Mouse (Mus musculus): ENCODE data around the gene Efcab12.

The Efcab12 gene

GRCm38 (mm10) chr6:115791842-115792686 is 46.1 kb downstream of the Efcab12 start:
- DNase-seq (ENCODE audit: low read depth, low spot score), result no peak

GRCm38 (mm10) chr6:115791016-115791415 is 47.2 kb downstream of the Efcab12 start:
- no peak for DNase-seq (ENCODE audit: low read depth, low spot score)

DNA sequence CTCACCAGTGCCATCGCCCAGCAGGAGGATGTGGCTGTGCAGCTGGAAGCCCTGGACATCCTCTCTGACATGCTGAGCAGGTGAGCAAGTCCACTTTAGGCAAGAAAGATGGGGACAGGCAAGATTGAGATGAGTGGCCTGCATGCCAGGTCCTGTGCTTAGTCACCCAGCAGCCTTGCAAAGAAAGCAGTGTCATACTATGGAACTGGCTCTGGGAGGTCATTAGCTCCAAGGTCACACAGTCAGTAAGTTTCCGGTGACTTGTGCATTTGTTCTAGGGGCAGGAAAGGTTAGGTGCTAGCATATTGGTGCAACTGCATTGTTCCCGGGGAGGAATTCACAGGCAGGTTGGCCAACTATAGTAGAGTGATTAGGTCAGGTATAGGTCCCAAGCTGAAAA is 55.4 kb downstream of the Efcab12 start:
- DNase-seq (ENCODE audit: low read depth, low spot score), result no peak

DNA sequence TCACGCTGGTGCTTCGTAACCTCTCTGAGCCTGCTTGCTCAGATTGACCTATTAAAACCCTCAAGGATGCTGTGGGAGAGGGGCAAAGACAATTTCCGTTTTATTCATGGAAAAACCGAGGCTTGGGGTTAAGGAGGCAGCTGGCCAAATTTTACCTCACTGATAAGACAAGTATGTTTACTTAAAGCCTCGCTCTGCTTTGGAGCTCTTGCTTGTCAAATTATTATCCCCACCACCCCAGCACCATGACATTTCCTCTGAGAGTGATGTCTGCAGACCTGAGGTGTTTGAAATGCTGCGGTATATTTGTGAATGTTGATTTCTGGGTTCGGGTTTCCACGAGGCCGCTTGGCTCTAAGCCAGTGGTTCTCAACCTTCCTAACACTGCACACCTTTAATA is 61.8 kb downstream of the Efcab12 start:
- no peak for DNase-seq (ENCODE audit: low read depth, low spot score)

DNA sequence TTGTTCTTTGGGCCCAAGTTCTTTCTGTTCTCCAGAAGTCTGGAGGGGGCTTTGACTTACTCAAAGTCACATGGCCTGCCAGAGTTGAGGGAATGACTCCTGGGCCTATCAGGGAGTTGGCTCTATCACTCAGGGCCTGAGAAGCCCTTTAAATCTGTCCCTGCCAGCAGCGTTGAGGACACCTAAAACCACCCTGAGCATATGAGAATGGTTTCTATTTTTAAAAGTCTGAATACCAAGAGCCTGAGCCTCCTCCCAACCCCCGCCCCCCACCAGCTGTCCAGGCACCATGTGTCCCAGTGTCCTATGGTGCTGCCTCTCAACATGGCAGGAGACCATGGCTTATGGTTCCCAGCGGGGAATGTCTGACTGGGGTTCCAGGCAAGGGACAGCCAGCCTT is 62.4 kb downstream of the Efcab12 start:
- no peak for DNase-seq (ENCODE audit: low read depth, low spot score)

GRCm38 (mm10) chr6:115774501-115774921 is 63.7 kb downstream of the Efcab12 start, which contains the start of gene Cand2:
Cand2 (plus strand) TSS chr6:115774538.
- DNase-seq (ENCODE audit: low read depth, low spot score), result no peak

DNA sequence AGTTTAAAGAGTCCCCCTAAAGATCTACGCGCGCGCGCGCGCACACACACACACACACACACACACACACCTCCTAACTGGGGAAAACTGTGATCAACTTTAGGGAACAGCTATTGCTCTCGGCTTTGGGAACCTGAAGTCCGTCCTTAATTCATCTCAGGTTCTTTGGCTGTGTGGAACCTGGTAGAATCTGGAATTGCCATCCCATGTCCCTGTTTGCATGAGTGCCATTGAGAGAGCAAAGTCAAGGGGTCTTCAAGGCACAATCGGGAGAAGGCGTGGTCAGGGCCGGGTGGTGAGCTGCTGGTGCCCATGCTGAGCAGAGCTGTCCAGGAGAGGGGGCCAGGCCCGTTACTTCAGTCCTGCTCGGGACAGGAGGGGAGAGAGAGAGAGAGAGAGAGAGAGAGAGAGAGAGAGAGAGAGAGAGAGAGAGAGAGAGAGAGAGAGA is 64.2 kb downstream of the Efcab12 start:
- no peak for DNase-seq (ENCODE audit: low read depth, low spot score)

GRCm38 (mm10) chr6:115772604-115773003 is 65.6 kb downstream of the Efcab12 start:
- no peak for DNase-seq (ENCODE audit: low read depth, low spot score)

- DNase-seq (ENCODE audit: low read depth, low spot score), result no peak
Measured at GRCm38 (mm10) chr6:115772201-115772600, 66.0 kb downstream of the Efcab12 start.

DNA sequence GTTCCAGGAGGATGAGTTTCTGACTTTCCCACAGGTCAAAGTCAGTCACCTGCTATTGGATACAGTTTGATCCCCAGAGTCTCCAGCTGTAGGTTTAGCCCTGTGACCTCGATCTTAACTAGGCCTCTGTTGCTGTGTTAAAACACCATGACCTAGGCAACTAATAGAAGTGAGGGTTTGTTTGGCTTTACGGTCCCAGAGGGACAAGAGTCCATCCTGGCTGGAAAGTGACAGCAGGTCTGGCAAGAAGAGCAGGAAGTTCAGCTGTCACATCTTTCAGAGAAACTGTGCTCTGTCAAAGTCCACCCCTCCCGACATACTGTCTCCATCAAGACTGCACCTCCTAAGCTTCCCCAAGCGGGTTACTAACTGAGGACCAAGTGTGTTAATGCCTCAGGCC is 67.4 kb downstream of the Efcab12 start:
- DNase-seq (ENCODE audit: low read depth, low spot score), result no peak

- DNase-seq (ENCODE audit: low read depth, low spot score), result no peak
Measured at GRCm38 (mm10) chr6:115770059-115770670, 68.0 kb downstream of the Efcab12 start.

- no peak for DNase-seq (ENCODE audit: low read depth, low spot score)
Measured at GRCm38 (mm10) chr6:115768207-115768606, 70.0 kb downstream of the Efcab12 start.

DNA sequence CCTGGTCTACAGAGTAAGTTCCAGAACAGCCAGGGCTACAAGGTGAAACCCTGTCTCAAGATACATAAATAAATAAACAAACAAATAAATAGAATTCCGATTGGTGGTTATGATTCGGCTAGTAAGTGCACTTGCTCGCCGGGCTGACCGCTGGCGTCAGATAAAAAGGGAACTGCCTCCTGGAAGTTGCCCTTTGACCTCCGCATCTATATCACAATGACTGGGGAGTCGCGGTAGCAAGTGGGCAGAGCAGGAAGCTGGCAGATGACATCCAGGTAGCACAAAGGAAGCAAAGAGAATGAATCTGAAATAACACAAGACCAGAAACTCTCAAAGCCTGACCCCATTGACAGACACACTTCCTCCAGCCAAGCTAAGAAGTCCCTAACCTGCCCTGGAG is 70.9 kb downstream of the Efcab12 start:
- no peak for DNase-seq (ENCODE audit: low read depth, low spot score)

GRCm38 (mm10) chr6:115764179-115764578 is 74.0 kb downstream of the Efcab12 start:
- DNase-seq (ENCODE audit: low read depth, low spot score), result peak; percentile 83

DNA sequence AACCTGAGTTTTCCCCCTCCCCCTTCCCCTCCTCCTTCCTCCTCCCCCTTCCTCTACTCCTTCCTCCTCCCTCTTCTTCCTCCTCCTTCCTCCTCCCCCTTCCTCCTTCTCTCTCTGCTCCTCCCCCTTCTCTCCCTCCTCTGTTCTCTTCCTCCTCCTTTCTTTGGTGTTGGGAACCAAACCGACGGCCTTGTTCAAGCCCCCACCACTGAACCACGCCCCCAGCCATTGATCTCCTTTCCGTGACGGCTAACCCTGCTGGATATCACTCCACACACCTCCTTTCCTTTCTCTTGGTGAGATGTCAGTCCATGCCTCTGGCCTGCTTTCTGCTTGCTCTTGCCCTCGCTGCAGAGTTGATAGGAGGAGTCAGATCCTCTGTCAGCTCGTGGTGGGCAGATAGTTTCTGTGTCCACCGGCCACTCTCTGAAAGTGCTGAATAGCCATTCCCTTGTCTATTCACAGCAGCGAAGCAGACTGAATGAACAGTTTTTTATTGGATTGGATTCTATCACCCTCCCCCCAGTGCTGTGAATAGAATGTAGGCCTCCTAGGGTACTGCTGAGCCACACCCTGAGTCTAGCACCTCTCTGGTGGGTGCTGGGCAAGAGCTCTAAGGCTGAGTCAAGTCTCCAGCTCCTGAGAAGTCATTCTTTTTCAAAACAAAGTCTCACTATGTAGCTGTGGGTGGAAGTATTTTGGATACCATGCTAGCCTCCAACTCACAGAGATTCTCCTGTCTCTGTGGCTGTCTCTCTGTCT is 76.0 kb downstream of the Efcab12 start, which contains the start of gene Tmem40:
Tmem40 (minus strand) TSS at position 416 of the 762 bp plus-strand sequence.
- peak; percentile 67 for DNase-seq (ENCODE audit: low read depth, low spot score)

DNA sequence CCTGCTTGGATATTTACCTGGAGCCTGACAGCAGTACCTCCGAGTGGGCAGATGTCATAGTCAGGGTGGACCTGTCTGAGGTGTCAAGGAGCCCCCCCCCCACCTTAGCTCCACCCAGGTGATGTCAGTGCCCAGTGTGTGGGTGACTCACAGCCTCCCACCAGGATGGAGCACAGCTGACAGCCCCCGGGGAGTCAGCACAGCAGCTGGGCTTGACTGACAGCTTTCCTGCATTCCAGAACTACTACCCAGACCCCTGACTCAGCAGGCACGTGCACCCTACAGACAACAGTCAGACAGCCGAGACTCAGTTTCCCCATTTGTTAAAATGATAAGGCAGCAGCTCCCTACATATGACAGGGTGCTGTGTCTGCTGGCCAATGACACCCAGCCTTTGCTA is 77.2 kb downstream of the Efcab12 start:
- DNase-seq (ENCODE audit: low read depth, low spot score), result no peak

Measured in WW6 (cell line).